Mouse (Mus musculus) CD4-positive, CD25-positive, alpha-beta regulatory T cell, adult 2 months (primary cell): ENCODE results near the gene Prkaa2.

Experiments
- DNase-seq: peaks from one replicate; pipeline ENCODE4 v3.0.0-alpha.2; 2012; ENCODE audit warnings: low read depth, low spot score

The Prkaa2 gene

DNA sequence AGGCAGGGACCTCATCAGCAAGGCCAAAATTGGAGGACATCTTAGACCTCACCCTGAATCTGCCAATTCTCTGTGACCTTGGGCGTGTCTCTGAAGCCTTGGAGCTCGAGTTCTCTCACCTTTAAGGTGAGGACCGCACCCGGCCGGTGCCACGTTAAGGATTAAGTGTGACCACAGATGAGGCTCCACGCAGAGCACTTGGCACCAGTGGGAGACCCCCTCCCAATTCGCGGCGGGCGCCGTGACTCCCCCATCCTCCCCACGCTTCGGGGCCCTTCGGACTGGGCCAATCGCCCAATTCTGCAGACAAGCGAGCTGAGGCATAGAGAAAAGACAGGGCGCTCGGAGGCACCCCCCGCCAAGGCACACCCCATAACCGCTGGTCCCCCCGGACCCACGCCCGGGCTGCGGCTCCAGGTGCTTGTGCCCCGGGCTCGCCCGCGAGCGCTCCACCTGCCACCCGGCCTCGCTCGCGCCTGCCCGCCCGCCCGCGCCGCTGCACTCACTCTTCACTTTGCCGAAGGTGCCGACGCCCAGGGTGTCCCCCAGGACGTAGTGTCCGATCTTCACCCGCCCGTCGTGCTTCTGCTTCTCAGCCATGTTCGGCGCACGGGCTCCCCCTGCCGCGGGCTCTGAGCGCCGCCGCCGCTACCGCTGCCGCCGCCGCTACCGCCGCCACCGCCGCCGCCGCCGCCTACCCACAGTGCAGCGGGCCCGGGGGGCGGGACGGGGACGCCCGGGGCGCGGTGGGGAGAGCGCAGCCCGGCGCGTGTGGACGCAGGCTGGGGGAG, at the start of gene Prkaa2:
TSS of gene Prkaa2 (minus strand) at position 692 of the 791 bp plus-strand sequence.
- peak; percentile 25 for DNase-seq

- DNase-seq = no peak
Measured at GRCm38 (mm10) chr4:105159531-105159870, 49.8 kb upstream of the Prkaa2 start.

DNA sequence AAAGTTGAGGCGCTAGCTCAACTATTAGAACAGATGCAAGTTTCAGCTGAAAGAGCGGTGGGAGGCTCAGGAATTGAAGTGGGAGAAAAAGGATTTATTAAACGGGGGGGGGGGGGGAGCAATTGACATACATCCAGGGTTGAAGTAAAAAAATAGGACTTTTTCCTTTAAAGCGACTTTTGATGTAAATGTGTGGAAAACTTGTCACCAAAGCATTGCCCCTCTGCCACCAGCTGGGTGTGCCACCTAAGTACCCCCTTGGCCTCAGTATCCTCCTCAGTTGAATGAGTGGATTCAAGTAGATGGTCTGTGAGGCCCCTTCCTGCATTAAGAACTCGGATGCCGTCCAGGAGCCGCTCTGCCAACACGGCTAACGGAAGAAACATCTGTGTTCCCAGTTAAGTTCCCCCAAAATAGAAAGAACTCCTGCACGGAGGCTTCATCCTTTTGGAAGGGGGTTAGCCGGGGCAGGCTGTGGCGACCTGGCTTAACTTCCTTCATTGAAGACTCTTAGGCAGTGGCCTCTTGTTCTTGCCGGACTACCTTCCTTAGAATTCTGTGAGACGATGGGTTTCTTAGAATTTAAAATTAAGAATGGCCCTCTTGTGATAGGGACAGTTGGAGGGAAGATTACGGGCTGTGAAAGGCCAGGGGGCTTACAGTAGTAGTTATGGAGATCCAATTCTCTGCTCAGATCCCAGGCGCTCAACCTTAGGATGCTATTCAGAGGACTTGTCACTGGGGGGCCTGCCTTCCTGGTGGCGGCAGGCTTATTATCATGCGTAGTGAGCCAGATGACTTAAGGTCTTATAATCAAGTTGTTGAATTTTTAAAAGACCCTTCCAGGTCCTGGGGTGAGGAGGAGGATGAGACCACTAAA, 49.2 kb upstream of the Prkaa2 start:
- no peak for DNase-seq

- DNase-seq = peak; percentile 39
Measured at GRCm38 (mm10) chr4:105158169-105158555, 48.5 kb upstream of the Prkaa2 start.

DNA sequence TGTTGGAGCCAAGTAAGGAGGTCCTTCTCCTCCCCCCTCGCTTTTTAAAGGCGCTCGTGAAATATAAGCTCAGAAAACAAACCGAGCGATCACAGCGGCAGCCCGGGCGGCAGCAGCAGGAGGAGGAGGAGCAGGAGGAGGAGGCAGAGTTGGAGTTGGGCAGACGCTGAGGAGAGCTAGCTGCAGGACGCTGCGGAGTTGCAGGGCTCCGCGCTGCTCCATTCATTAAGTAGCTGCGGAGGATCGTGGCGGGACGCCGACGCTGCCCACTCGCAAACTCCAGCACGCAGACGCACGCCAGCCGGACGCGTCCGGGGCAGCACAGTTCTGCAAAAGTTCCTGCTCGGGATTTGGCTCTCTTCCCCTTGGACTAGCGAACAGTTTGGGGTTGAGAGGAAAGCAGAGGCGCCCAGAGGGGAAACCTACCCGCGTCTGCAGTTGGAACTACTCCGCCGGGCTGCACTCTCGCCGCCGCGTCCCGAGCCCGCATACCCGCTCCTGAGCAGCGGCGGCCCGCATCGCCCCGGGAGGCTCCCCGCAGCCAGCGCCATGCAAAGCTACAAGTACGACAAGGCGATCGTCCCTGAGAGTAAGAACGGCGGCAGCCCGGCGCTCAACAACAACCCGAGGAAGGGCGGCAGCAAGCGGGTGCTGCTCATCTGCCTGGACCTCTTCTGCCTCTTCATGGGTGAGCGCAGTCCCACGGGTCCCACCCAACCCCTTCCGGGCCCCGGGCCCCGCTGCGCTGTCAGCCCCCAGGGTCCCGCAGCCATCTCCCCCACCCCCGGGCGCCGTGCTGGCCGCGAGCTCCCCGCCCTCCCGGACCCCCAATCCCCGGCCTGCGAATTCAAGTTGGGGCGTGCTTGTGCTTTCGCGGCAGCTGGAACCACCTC, 47.8 kb upstream of the Prkaa2 start, which contains the start of gene Plpp3:
TSS of gene Plpp3 (plus strand) at position 72 of the 893 bp plus-strand sequence.
- peak; percentile 11 for DNase-seq

GRCm38 (mm10) chr4:105156955-105157275, 47.2 kb upstream of the Prkaa2 start:
- DNase-seq = no peak

DNA sequence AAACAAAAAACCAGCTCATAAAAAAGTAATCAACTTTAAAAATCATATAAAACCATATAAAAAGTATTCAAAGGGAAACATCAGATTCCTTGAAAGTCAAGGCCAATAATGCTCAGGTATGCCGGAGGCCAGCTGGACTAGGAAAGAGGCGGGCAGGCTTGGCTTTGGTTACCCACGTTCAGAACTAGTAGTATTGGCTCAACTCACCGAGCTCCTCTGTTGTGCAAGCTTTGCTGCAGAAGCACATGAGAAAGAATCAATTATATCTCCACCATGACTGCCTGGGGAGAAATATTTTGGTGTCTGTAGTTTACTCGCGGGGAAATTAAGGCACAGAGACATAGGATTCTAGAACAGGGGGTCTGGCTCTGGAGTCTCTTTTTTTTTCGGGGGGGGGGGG, 46.6 kb upstream of the Prkaa2 start:
- no peak for DNase-seq

DNA sequence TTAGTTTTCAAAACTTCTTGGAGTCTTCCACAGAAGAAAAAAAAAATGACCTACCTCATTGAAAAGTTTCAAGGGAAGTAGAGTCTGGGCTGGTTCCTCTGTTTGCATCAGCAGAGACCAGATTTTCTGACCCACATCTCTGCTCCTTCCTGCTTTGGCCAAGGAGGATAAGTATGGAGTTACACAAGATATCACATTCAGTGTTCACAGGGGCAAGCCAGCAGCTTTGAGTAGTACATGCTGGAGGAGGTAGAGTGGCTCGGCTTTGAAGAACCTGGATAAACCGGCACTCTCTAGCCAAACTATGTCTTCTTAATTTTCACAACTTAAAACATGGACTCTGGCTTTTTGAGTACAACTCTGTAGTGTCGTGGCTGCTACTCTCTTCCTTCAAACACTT, 43.5 kb upstream of the Prkaa2 start:
- no peak for DNase-seq

- peak; percentile 36 for DNase-seq
Measured at GRCm38 (mm10) chr4:105151911-105152690, 42.4 kb upstream of the Prkaa2 start.

- DNase-seq = no peak
Measured at GRCm38 (mm10) chr4:105149492-105149891, 39.8 kb upstream of the Prkaa2 start.

DNA sequence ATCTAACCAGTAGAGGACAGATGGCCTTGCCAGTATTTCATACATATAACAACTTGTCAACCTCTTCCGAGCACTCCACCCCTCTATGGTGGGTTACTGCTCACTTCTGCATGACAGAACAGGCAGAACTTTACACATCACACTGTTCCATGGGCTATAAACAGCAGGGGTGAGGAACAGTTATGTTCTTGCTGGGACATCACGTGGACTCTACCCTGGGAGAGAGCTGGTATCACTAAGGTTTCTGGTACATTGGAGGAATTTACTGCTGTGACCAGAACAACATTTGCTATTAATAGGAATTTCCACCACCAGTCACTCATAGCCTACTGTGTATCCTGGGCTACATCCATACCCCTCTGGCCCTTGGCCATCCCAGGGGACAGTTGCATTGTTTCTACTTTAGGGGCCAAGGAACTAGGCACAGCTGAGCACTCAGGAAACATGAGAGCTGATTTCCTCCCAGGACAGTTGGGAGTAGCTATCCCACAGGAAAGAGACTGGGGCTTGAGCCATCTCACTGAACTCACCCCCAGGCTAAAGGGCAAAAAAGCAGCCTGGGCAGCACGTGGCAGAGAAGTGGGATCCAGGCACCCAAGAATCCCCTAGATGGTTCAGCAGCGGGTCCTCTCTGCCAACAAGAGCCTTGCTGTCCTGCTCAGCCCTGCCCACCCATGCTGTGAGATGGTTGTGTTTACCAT, 23.8 kb upstream of the Prkaa2 start:
- DNase-seq = no peak

GRCm38 (mm10) chr4:105131756-105132314, 22.1 kb upstream of the Prkaa2 start:
- no peak for DNase-seq

GRCm38 (mm10) chr4:105129212-105129611, 19.5 kb upstream of the Prkaa2 start:
- DNase-seq = no peak

DNA sequence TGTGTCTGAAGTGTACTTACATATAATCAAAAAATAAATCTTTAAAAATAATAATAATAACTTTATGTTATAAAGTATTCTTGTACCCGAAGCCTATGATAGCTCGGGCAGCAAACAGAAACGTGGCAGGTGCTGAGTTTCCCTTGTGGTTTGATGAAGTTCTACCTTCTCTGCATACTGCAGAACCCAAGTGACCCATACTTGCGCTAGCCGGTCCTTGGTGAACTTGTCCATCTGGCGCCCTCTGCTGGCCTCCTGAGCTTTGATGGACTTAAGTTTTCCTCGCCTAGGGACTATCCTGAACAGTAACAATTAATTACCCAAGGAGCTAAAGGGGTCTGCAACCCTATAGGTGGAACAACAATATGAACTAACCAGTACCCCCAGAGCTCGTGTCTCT, 12.7 kb upstream of the Prkaa2 start:
- peak; percentile 26 for DNase-seq

- DNase-seq = no peak
Measured at GRCm38 (mm10) chr4:105121081-105121480, 11.4 kb upstream of the Prkaa2 start.

DNA sequence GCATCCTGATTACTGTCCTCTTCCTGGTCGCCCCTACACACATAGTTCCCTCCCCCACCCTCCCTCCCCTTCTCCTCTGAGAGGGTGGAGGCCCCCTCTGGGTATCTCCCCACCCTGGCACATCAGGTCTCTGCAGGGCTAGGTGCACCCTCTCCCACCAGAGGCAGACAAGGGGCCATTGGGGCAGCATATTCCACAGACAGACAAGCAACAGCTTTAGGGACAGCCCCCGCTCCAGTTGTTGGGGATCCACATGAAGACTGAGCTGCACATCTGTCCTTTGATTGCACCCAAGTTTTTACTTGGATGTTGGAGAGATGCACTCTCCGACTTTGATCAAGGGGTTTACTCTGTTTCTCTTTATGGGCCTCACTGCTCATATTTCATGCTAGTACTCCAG, 3.8 kb upstream of the Prkaa2 start:
- no peak for DNase-seq

DNA sequence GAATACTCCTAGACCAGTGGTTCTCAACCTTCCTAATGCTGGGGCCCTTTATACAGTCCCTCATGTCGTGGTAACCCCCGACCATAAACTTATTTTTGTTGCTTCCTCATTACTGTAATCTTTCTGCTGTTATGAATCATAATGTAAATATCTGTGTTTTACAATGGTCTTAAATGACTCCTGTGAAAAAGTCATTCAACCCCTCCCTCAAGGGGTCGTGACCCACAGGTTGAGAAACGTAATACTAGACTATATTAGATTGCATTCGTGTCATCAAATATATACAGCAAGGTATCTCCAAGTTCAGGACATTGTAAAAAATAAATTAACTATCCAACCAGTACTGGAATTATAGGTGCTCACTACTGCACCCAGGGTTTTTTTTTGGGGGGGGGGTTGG, 3.4 kb upstream of the Prkaa2 start:
- DNase-seq = no peak

- no peak for DNase-seq
Measured at GRCm38 (mm10) chr4:105111770-105112169, 2.1 kb upstream of the Prkaa2 start.

GRCm38 (mm10) chr4:105110684-105111035, 970 bp upstream of the Prkaa2 start:
- DNase-seq = no peak

DNA sequence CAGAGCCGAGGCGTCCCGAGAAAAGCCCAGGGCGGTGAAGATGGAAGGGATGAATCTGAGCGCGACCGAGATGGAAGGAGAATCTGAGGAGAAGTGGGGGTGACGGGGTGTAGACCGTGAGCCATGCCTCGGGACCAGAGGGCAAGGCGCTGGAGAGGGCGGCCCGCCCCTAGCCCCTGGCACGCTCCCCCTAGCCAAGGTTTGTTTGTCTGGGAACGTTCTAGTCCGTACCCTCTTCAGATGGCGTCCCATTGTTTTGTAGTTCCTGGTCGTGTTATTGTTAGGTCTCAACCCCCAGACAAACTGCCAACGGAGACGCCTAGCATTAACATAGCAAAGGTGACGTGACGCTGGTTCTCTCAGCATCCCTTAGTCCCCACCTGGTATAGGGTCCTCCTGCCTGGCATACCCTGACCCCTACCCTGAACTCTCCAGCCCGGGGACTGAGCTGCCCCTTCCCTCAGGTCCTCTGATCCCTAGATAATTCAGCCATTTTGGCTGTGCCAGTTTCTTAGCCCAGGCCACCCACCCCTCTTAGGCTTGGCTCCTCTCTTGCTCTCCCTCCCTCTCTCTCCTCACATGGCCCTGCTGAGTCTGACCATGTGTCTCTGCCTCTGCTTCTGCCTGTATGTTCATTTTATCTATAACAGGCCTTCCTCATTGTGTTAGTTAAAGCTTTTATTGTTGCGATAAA, 447 bp upstream of the Prkaa2 start:
- DNase-seq = no peak
